Mouse (Mus musculus): ENCODE results near the gene Slc4a4.

Slc4a4 gene

GRCm38 (mm10) chr5:88907615-88908014 is 21.0 kb downstream of the Slc4a4 start:
- ChIA-PET CTCF (no interaction called here), POLR2A (interaction anchor here in 1 of 4 experiments (0.9 kb wide), 1 partner anchor 14 kb away, joined by 3 read pairs; no protein-coding TSS in a partner anchor)

- ChIA-PET POLR2A (no interaction called here), CTCF (no interaction called here)
Measured at GRCm38 (mm10) chr5:88912629-88913028, 26.0 kb downstream of the Slc4a4 start.

GRCm38 (mm10) chr5:88915082-88915481 is 28.5 kb downstream of the Slc4a4 start:
- ChIA-PET CTCF (no interaction called here), POLR2A (no interaction called here)

GRCm38 (mm10) chr5:88916501-88916971 is 29.9 kb downstream of the Slc4a4 start:
- ChIA-PET POLR2A (no interaction called here), CTCF (no interaction called here)

- ChIA-PET CTCF (no interaction called here), POLR2A (no interaction called here)
Measured at GRCm38 (mm10) chr5:88917221-88917620, 30.6 kb downstream of the Slc4a4 start.

GRCm38 (mm10) chr5:88917630-88918029 is 31.0 kb downstream of the Slc4a4 start:
- ChIA-PET CTCF (no interaction called here), POLR2A (no interaction called here)

- ChIA-PET CTCF (no interaction called here), POLR2A (interaction anchor here in 1 of 4 experiments (0.6 kb wide), 1 partner anchor 10 kb away, joined by 3 read pairs; no protein-coding TSS in a partner anchor)
Measured at GRCm38 (mm10) chr5:88918538-88918937, 31.9 kb downstream of the Slc4a4 start.

GRCm38 (mm10) chr5:88925576-88925975 is 39.0 kb downstream of the Slc4a4 start:
- ChIA-PET POLR2A (interaction anchor here in 1 of 4 experiments (0.6 kb wide), 1 partner anchor 44 kb away, joined by 3 read pairs; no protein-coding TSS in a partner anchor), CTCF (no interaction called here)

GRCm38 (mm10) chr5:88928201-88928916 is 41.7 kb downstream of the Slc4a4 start:
- POLR2A ChIA-PET: interaction anchor here in 1 of 4 experiments (0.9 kb wide), 1 partner anchor 10 kb away, joined by 3 read pairs; no protein-coding TSS in a partner anchor

GRCm38 (mm10) chr5:88929392-88930094 is 42.9 kb downstream of the Slc4a4 start:
- CTCF ChIA-PET: interaction anchor here in 2 of 4 experiments (0.8 to 2.0 kb wide), 4 partner anchors 138 to 298 kb away, joined by 3 to 9 read pairs (median 6); no protein-coding TSS in a partner anchor
- POLR2A ChIA-PET: no interaction called here

More at GRCm38 (mm10) chr5:88928201-88928916, 41.7 kb downstream of the Slc4a4 start:
- CTCF ChIA-PET: interaction anchor here (0.5 to 2.0 kb wide), 23 partner anchors 9 to 752 kb away, joined by 3 to 9 read pairs (median 4); no protein-coding TSS in a partner anchor

- CTCF ChIA-PET: interaction anchor here in 1 of 4 experiments (0.6 kb wide), 1 partner anchor 139 kb away, joined by 3 read pairs; no protein-coding TSS in a partner anchor
- POLR2A ChIA-PET: no interaction called here
Measured at GRCm38 (mm10) chr5:88930129-88930528, 43.5 kb downstream of the Slc4a4 start.

GRCm38 (mm10) chr5:88930611-88931010 is 44.0 kb downstream of the Slc4a4 start:
- POLR2A ChIA-PET: no interaction called here
- CTCF ChIA-PET: interaction anchor here in 1 of 4 experiments (0.6 kb wide), 1 partner anchor 140 kb away, joined by 3 read pairs; no protein-coding TSS in a partner anchor

GRCm38 (mm10) chr5:88931176-88931575 is 44.6 kb downstream of the Slc4a4 start:
- CTCF ChIA-PET: no interaction called here
- POLR2A ChIA-PET: no interaction called here

- CTCF ChIA-PET: no interaction called here
- POLR2A ChIA-PET: interaction anchor here in 1 of 4 experiments (0.9 kb wide), 1 partner anchor 169 kb away, joined by 4 read pairs; the partner anchor contains the start of gene Dck
Measured at GRCm38 (mm10) chr5:88933454-88933853, 46.8 kb downstream of the Slc4a4 start.

GRCm38 (mm10) chr5:88933946-88934345 is 47.3 kb downstream of the Slc4a4 start:
- POLR2A ChIA-PET: interaction anchor here in 2 of 4 experiments (0.6 to 0.9 kb wide), 2 partner anchors 167 to 169 kb away, joined by 3 to 4 read pairs; partner anchors contain the start of gene Dck (in 1 of the 2)

GRCm38 (mm10) chr5:88938208-88938607 is 51.6 kb downstream of the Slc4a4 start:
- POLR2A ChIA-PET: interaction anchor here in 1 of 4 experiments (1.4 kb wide), 1 partner anchor 9 kb away, joined by 5 read pairs; no protein-coding TSS in a partner anchor
- CTCF ChIA-PET: no interaction called here

More at GRCm38 (mm10) chr5:88933946-88934345, 47.3 kb downstream of the Slc4a4 start:
- CTCF ChIA-PET: no interaction called here

GRCm38 (mm10) chr5:88939151-88939550 is 52.5 kb downstream of the Slc4a4 start:
- POLR2A ChIA-PET: no interaction called here
- CTCF ChIA-PET: no interaction called here

GRCm38 (mm10) chr5:88939782-88940181 is 53.2 kb downstream of the Slc4a4 start:
- CTCF ChIA-PET: no interaction called here
- POLR2A ChIA-PET: no interaction called here

- CTCF ChIA-PET: no interaction called here
- POLR2A ChIA-PET: no interaction called here
Measured at GRCm38 (mm10) chr5:88941905-88942304, 55.3 kb downstream of the Slc4a4 start.
